Mouse (Mus musculus) hindbrain, postnatal 0 days (tissue): ENCODE data around the gene Camsap3. TPM values are rescaled to one million over a fixed set of nuclear protein-coding genes. Genes with fewer than 3 reads are reported as not detected.

Experiments
- ATAC-seq: fragments of 200-750 bp; cut with Nextera tagmentation; 2 replicates; pipeline ENCODE4 v1.8.0; 2017; ENCODE audit warnings: mild to moderate bottlenecking, moderate TSS enrichment, moderate library complexity
- DNase-seq: peaks from one replicate; pipeline ENCODE4 v3.0.0-alpha.2; 2015; ENCODE audit warnings: low spot score
- H3K27ac ChIP-seq: fragments of 300-500 bp; sonication (generic); 2 replicates; pipeline ENCODE4 v1.5.1; 2014; ENCODE audit warnings: mild to moderate bottlenecking
- H3K27me3 ChIP-seq: fragments of 300-500 bp; sonication (generic); 2 replicates; pipeline ENCODE4 v1.6.1; 2014; ENCODE audit warnings: low read length, mixed read lengths; ENCODE audit not compliant: insufficient read depth
- H3K36me3 ChIP-seq: fragments of 300-500 bp; sonication (generic); 2 replicates; pipeline ENCODE4 v1.6.1; 2014; ENCODE audit warnings: low read length, mixed read lengths; ENCODE audit not compliant: insufficient read depth
- H3K4me1 ChIP-seq: fragments of 300-500 bp; sonication (generic); 2 replicates; pipeline ENCODE4 v1.6.1; 2014; ENCODE audit warnings: antibody characterized with exemption, low read length, mixed read lengths; ENCODE audit not compliant: insufficient read depth
- H3K4me2 ChIP-seq: fragments of 300-500 bp; sonication (generic); 2 replicates; pipeline ENCODE4 v1.6.1; 2014; ENCODE audit warnings: low read depth, mild to moderate bottlenecking, low read length, moderate library complexity, mixed read lengths
- H3K4me3 ChIP-seq: fragments of 300-500 bp; sonication (generic); 2 replicates; pipeline ENCODE4 v1.5.1; 2014; ENCODE audit warnings: low read length
- H3K9ac ChIP-seq: fragments of 300-500 bp; sonication (generic); replicated peaks from 2 replicates; pipeline ENCODE4 v1.6.1; 2014; ENCODE audit warnings: mild to moderate bottlenecking, low read length, moderate library complexity, mixed read lengths
- H3K9me3 ChIP-seq: fragments of 300-500 bp; sonication (generic); 2 replicates; pipeline ENCODE4 v1.6.1; 2016; ENCODE audit warnings: low read length, mixed read lengths
- CTCF ChIP-seq: IDR thresholded peaks from 2 replicates; pipeline ENCODE4 v1.5.1; 2016; ENCODE audit warnings: antibody characterized with exemption, control low read depth, low read depth
- WGBS: fragments of 180-500 bp; shearing (Covaris S2); extraction: QIAGEN DNeasy Blood & Tissue Kit; methylation state at CpG from one replicate; pipeline ENCODE4 v1.1.7; 2014; 5-methylcytosine and 5-hydroxymethylcytosine counted together
- polyA plus RNA-seq: library from polyadenylated mRNA; unstranded; fragments of >200 nt; fragmentation: Nextera tagmentation; extraction: Ambion mirVana; gene quantifications from 2 replicates; pipeline ENCODE4 v1.2.1, GENCODE M21; 2015
- total RNA-seq: library from RNA; depleted of rRNA; stranded (reverse); fragments of >200 nt; gene quantifications from 2 replicates; pipeline ENCODE4 v1.2.3, GENCODE M21; 2014

Camsap3 gene
- total and polyA plus RNA-seq, 2 experiments from 2014 or later = 39.1 to 108 TPM

DNA sequence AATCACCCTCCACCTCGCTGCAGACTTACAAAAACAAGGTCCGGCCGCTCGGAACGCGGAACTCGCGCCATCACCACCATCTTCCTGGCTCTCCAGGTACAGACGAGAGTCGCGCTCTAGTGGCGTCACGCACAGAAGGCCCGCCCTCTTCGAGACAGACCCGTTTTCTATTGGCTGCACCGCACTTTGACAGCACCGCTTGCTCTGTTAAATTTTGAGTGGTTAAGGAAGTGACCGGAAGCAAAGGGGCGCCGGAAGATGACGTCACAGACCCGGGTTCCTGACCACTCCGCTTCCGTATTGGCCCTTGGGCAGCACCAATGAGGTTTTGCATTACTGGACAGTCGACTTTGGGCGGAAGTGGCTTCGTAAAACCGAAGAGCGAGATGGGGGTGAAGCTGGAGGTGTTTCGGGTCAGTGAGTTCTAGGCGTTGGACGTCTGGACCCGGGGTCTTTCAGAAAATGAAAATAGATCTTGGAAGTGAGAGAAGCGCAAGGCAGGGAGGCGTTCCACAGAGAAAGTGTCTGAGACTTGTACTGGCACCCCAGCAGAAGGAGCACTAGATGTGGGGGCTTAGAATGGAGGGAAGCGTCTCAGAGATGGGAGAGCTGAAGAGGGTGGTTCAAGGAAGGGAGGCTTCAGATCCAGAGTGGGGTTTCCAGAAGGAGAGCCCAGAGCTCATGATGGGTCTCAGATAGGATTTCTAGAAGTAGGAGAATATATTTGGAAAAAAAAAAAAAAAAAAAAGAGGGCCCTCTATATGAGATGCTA is 34.3 kb downstream of the Camsap3 start, which contains the start of the genes Xab2 and Pet100:
TSS of gene Xab2 (minus strand) at position 118 of the 772 bp plus-strand sequence.
TSS of gene Pet100 (plus strand) at position 350 of the 772 bp plus-strand sequence.
- Histone ChIP-seq H3K4me3 (peak within 1 kb of the TSS; percentile 90), H3K9ac (peak within 1 kb of the TSS; percentile 74), H3K36me3 (peaks cover 17% of the 10 kb centered on the region), H3K9me3 (no peaks in the 10 kb centered on the region), H3K27ac (0 out of 2 replicates have a peak within 1 kb of the TSS, but pooled peaks have one; percentile 54), H3K4me1 (peaks cover 5% of the 10 kb centered on the region; the same call in 1 of the 2 replicates), H3K4me2 (peak within 1 kb of the TSS; percentile 86), H3K27me3 (no peaks in the 10 kb centered on the region)
- peak; percentile 100 for DNase-seq
- no peak for TF ChIP-seq CTCF
- under 1% methylated on average over 37 of the region's 37 CpGs for WGBS
- peak; percentile 98 for ATAC-seq

DNA sequence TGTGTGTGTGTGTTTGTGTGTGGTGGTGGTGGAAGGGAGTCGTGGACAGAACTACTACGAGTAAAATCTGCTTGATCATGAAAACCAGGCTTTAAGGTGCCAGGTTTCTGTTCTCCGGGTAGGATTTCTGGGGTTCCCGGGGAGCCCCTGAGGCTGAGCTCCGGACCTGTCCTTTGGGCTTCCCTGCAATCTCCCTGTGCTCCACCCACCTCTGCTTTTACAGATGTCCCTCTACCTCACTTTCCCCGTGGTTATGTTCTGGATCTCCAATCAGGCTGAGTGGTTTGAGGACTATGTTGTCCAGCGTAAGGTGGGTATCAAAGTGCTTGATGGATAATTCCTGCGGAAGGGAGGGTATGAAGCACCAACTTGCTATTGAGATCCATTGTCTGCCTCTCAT is 35.0 kb downstream of the Camsap3 start:
- Histone ChIP-seq H3K36me3 (peaks cover 10% of the 10 kb centered on the region), H3K9me3 (no peaks in the 10 kb centered on the region), H3K4me2 (peak overlapping the region; percentile 86), H3K4me3 (peak overlapping the region; percentile 90), H3K4me1 (peaks cover 5% of the 10 kb centered on the region; the same call in 1 of the 2 replicates), H3K9ac (peak overlapping the region; percentile 57), H3K27ac (no peak overlapping the region), H3K27me3 (no peaks in the 10 kb centered on the region)
- ATAC-seq (no peak), DNase-seq (no peak)
- TF ChIP-seq CTCF = no peak
- 73% methylated on average over 8 of the region's 8 CpGs for WGBS

- Histone ChIP-seq H3K27me3 (no peaks in the 10 kb centered on the region), H3K4me2 (no peak within 1 kb of the TSS), H3K9me3 (no peaks in the 10 kb centered on the region), H3K36me3 (no peaks in the 10 kb centered on the region; the same call in 1 of the 2 replicates), H3K4me3 (no peak within 1 kb of the TSS), H3K4me1 (peaks cover 1% of the 10 kb centered on the region; the same call in 1 of the 2 replicates), H3K27ac (no peak within 1 kb of the TSS), H3K9ac (no peak within 1 kb of the TSS)
- TF ChIP-seq CTCF = no peak
- no peak for DNase-seq
- no peak for ATAC-seq
- 69% methylated on average over 1 of the region's 1 CpGs for WGBS
Measured at GRCm38 (mm10) chr8:3625445-3625844, 38.4 kb downstream of the Camsap3 start, which contains the start of gene Pcp2. TSS of gene Pcp2 (minus strand) at chr8:3625545.

DNA sequence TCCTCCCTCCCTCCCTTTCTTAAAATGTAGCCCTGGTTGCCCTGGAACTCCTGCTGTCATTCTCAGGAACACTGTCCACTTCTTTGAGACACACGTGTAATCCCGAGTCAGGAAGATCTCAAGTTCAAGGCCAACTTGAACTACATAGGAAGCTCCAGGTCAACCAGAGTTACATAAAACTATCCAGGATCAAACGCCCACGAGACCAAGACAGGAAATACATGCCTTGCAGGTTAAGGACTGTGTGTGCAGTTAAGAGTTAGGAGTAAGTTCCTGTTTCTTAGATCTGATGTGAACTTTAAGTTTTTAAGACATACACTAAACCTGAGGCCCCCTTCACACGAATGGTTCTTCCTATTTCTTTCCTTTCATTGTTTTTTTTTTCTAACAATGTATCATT is 39.9 kb downstream of the Camsap3 start:
- Histone ChIP-seq H3K4me1 (peaks cover 8% of the 10 kb centered on the region; the same call in 1 of the 2 replicates), H3K36me3 (no peaks in the 10 kb centered on the region; the same call in 1 of the 2 replicates), H3K4me2 (no peak overlapping the region), H3K9me3 (no peaks in the 10 kb centered on the region), H3K9ac (no peak overlapping the region), H3K27ac (no peak overlapping the region), H3K27me3 (no peaks in the 10 kb centered on the region), H3K4me3 (no peak overlapping the region)
- no peak for DNase-seq
- no peak for ATAC-seq
- 58% methylated on average over 5 of the region's 5 CpGs for WGBS
- no peak for TF ChIP-seq CTCF

DNA sequence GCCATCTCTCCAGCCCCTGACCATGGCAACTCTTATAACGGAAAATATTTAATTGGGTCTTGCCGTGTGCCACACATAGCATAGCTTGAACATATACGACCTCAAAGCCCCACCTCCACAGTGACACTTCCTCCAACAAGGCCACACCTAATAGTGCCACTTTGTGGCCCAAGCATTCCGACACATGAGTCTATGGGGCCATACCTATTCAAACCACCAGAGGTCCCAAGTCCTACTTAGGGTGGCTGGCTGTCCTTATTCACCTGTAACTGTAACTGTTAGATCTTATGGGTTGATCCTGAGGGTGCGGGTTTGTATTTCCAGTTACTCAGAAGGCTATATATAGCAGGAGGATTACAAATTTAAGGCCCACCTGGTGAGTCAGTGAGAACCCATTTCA is 40.9 kb downstream of the Camsap3 start:
- WGBS = 27% methylated on average over 5 of the region's 5 CpGs
- peaks cover 8% of the 10 kb centered on the region; the same call in 1 of the 2 replicates for H3K4me1 ChIP-seq
- ATAC-seq = 0 out of 2 replicates have a peak, but pooled peaks have one; percentile 31
- H3K4me2 ChIP-seq = no peak overlapping the region
- no peaks in the 10 kb centered on the region for H3K27me3 ChIP-seq
- no peak overlapping the region for H3K27ac ChIP-seq
- no peak overlapping the region for H3K9ac ChIP-seq
- no peaks in the 10 kb centered on the region for H3K9me3 ChIP-seq
- peak; percentile 59 for DNase-seq
- TF ChIP-seq CTCF = peak; percentile 75
- H3K36me3 ChIP-seq = no peaks in the 10 kb centered on the region; the same call in 1 of the 2 replicates
- no peak overlapping the region for H3K4me3 ChIP-seq

- 4% methylated on average over 47 of the region's 47 CpGs for WGBS
Measured at GRCm38 (mm10) chr8:3630647-3631477, 43.8 kb downstream of the Camsap3 start, which contains the start of gene Stxbp2. TSS of gene Stxbp2 (plus strand) at chr8:3630955.

More at GRCm38 (mm10) chr8:3630647-3631477, 43.8 kb downstream of the Camsap3 start, which contains the start of gene Stxbp2:
- Histone ChIP-seq H3K9me3 (no peaks in the 10 kb centered on the region), H3K27me3 (no peaks in the 10 kb centered on the region), H3K4me3 (peak within 1 kb of the TSS; percentile 45), H3K4me1 (peaks cover 8% of the 10 kb centered on the region; the same call in 1 of the 2 replicates), H3K36me3 (no peaks in the 10 kb centered on the region), H3K9ac (peak within 1 kb of the TSS; percentile 41), H3K4me2 (peak within 1 kb of the TSS; percentile 63), H3K27ac (no peak within 1 kb of the TSS)
- no peak for TF ChIP-seq CTCF
- ATAC-seq (peak; percentile 80), DNase-seq (peak; percentile 62)
